Mouse (Mus musculus) midbrain, postnatal 0 days (tissue): ENCODE results near the gene Rpl13. TPM values are rescaled to one million over a fixed set of nuclear protein-coding genes. Genes with fewer than 3 reads are reported as not detected.
"Not testable (repeated sequence)": the region's sequence is repeated elsewhere in the genome, so short reads cannot be mapped to it uniquely, and the experiment has no call there.

Experiments
- ATAC-seq: fragments of 200-750 bp; cut with Nextera tagmentation; 2 replicates; pipeline ENCODE4 v1.8.0; 2017; ENCODE audit warnings: moderate number of reproducible peaks, mild to moderate bottlenecking, moderate TSS enrichment, moderate library complexity; ENCODE audit not compliant: low FRiP score
- DNase-seq: peaks from one replicate; pipeline ENCODE4 v3.0.0-alpha.2; 2015; ENCODE audit warnings: low spot score
- H3K27ac ChIP-seq: fragments of 300-500 bp; sonication (generic); 2 replicates; pipeline ENCODE4 v1.5.1; 2014; ENCODE audit warnings: low read depth, mild to moderate bottlenecking, low read length, mixed read lengths
- H3K27me3 ChIP-seq: fragments of 300-500 bp; sonication (generic); 2 replicates; pipeline ENCODE4 v1.6.1; 2014; ENCODE audit warnings: low read length, control low read depth, mixed read lengths; ENCODE audit not compliant: insufficient read depth
- H3K36me3 ChIP-seq: fragments of 300-500 bp; sonication (generic); 2 replicates; pipeline ENCODE4 v1.6.1; 2014; ENCODE audit warnings: low read length, control low read depth, mixed read lengths; ENCODE audit not compliant: insufficient read depth
- H3K4me1 ChIP-seq: fragments of 300-500 bp; sonication (generic); 2 replicates; pipeline ENCODE4 v1.6.1; 2014; ENCODE audit warnings: mild to moderate bottlenecking, control low read depth, antibody characterized with exemption, low read length, mixed read lengths; ENCODE audit not compliant: insufficient read depth
- H3K4me2 ChIP-seq: fragments of 300-500 bp; sonication (generic); 2 replicates; pipeline ENCODE4 v1.6.1; 2014; ENCODE audit warnings: low read depth, mild to moderate bottlenecking, low read length, mixed read lengths; ENCODE audit not compliant: poor library complexity, severe bottlenecking
- H3K4me3 ChIP-seq: fragments of 300-500 bp; sonication (generic); 2 replicates; pipeline ENCODE4 v1.5.1; 2014; ENCODE audit warnings: low read depth, mild to moderate bottlenecking, low read length, moderate library complexity
- H3K9ac ChIP-seq: fragments of 300-500 bp; sonication (generic); replicated peaks from 2 replicates; pipeline ENCODE4 v1.6.1; 2014; ENCODE audit warnings: mild to moderate bottlenecking, low read length, moderate library complexity, mixed read lengths; ENCODE audit not compliant: poor library complexity, severe bottlenecking
- H3K9me3 ChIP-seq: fragments of 300-500 bp; sonication (generic); 2 replicates; pipeline ENCODE4 v1.6.1; 2016; ENCODE audit warnings: low read length, control low read depth
- CTCF ChIP-seq: IDR thresholded peaks from 2 replicates; pipeline ENCODE4 v1.5.1; 2016; ENCODE audit warnings: antibody characterized with exemption, mild to moderate bottlenecking
- WGBS: fragments of 180-500 bp; shearing (Covaris S2); extraction: QIAGEN DNeasy Blood & Tissue Kit; methylation state at CpG from one replicate; pipeline ENCODE4 v1.1.7; 2014; 5-methylcytosine and 5-hydroxymethylcytosine counted together
- polyA plus RNA-seq: library from polyadenylated mRNA; unstranded; fragments of >200 nt; fragmentation: Nextera tagmentation; extraction: Ambion mirVana; gene quantifications from 2 replicates; pipeline ENCODE4 v1.2.1, GENCODE M21; 2015
- total RNA-seq: library from RNA; depleted of rRNA; stranded (reverse); fragments of >200 nt; gene quantifications from 2 replicates; pipeline ENCODE4 v1.2.3, GENCODE M21; 2014

Gene Rpl13
- total and polyA plus RNA-seq, 2 experiments from 2014 or later = 821 to 2,785 TPM

- WGBS = 84% methylated on average over 11 of the region's 11 CpGs
- no peak for ATAC-seq
Measured at GRCm38 (mm10) chr8:123097216-123097615, 4.9 kb upstream of the Rpl13 start.

DNA sequence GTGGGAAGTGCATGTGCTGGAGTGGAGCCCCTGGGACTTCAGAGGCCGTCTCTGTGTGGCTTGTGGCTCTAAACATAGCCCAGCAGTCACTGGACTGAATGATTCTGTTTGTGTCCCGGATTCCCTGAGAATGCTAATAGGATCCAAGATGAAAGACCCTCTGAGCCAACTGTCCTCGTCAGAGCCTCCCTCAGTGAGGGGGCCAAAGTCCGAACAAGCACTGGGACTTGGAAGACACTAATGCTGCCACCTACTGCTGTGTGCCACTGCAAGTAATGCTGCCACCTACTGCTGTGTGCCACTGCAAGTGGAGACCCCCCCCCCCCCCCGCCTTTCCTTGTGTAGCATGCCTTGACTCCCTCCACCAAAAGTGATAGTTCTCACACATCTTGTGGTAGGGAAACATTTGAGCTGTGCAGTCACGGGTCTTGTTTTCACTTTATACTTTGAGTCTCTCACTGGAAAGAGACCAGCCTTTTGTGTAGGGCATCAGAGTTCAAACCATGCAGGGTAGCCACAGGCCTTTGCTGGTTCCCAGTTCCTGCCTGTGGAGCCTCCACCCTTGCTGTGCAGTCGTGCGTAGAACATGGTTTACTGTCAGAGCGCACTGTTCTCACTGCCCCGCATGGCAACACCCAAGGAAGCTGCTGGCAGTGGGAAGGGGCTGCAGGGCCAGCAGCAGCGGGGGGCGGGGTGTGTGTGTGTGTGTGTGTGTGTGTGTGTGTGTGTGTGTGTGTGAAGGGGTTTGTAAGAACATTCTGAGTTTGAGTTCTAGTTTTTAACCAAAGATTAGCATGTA, 4.2 kb upstream of the Rpl13 start:
- Histone ChIP-seq H3K4me3 (no peak overlapping the region), H3K27ac (peak overlapping the region; percentile 55), H3K9ac (no peak overlapping the region), H3K36me3 (peaks cover 36% of the 10 kb centered on the region), H3K4me2 (no peak overlapping the region), H3K9me3 (no peaks in the 10 kb centered on the region), H3K4me1 (no peaks in the 10 kb centered on the region), H3K27me3 (no peaks in the 10 kb centered on the region)
- WGBS = 71% methylated on average over 11 of the region's 12 CpGs
- DNase-seq (peak; percentile 81), ATAC-seq (peak; percentile 69)
- peak; percentile 56 for TF ChIP-seq CTCF

More at GRCm38 (mm10) chr8:123097216-123097615, 4.9 kb upstream of the Rpl13 start:
- no peaks in the 10 kb centered on the region for H3K27me3 ChIP-seq
- H3K27ac ChIP-seq = peak overlapping the region; percentile 55
- TF ChIP-seq CTCF = no peak
- no peak overlapping the region for H3K4me3 ChIP-seq
- no peaks in the 10 kb centered on the region for H3K9me3 ChIP-seq
- DNase-seq = peak; percentile 56
- no peak overlapping the region for H3K4me2 ChIP-seq
- H3K4me1 ChIP-seq = no peaks in the 10 kb centered on the region
- H3K9ac ChIP-seq = no peak overlapping the region
- peaks cover 36% of the 10 kb centered on the region for H3K36me3 ChIP-seq

- no peaks in the 10 kb centered on the region for H3K27me3 ChIP-seq
- ATAC-seq = no peak
- H3K27ac ChIP-seq = no peak overlapping the region
- H3K4me2 ChIP-seq = no peak overlapping the region
- H3K36me3 ChIP-seq = peaks cover 31% of the 10 kb centered on the region; the same call in 1 of the 2 replicates
- DNase-seq = no peak
- TF ChIP-seq CTCF = no peak
- WGBS = 57% methylated on average over 8 of the region's 8 CpGs
- H3K4me3 ChIP-seq = no peak overlapping the region
- 0 out of 2 replicates have a peak, but pooled peaks cover 3% of the 10 kb centered on the region for H3K4me1 ChIP-seq
- no peaks in the 10 kb centered on the region for H3K9me3 ChIP-seq
- H3K9ac ChIP-seq = no peak overlapping the region
Measured at GRCm38 (mm10) chr8:123100288-123100687, 1.9 kb upstream of the Rpl13 start.

DNA sequence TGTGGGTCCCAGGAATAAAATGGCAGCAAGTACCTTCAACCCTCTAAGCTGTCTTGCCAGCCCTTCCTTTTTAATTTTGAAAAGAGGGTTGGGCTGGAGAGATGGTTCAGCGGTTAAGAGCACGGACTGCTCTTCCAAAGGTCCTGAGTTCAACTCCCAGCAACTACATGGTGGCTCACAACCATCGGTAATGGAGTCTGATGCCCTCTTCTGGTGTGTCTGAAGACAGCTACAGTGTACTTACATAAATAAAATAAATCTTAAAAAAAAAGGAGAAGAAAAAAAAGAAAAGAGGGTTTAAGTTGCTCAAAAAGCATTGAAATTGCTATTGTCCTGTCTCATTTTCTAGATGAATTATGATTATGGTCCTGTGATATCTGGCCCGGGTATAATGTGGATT, 906 bp upstream of the Rpl13 start:
- H3K9ac ChIP-seq = no peak overlapping the region
- no peaks in the 10 kb centered on the region for H3K9me3 ChIP-seq
- no peak overlapping the region for H3K4me3 ChIP-seq
- DNase-seq (no peak), ATAC-seq (no peak)
- 79% methylated on average over 4 of the region's 4 CpGs for WGBS
- peak overlapping the region; percentile 78; the same call in 1 of the 2 replicates for H3K4me2 ChIP-seq
- TF ChIP-seq CTCF = peak; percentile 20
- peaks cover 35% of the 10 kb centered on the region for H3K36me3 ChIP-seq
- no peak overlapping the region for H3K27ac ChIP-seq
- no peaks in the 10 kb centered on the region for H3K27me3 ChIP-seq
- H3K4me1 ChIP-seq = 0 out of 2 replicates have a peak, but pooled peaks cover 3% of the 10 kb centered on the region

DNA sequence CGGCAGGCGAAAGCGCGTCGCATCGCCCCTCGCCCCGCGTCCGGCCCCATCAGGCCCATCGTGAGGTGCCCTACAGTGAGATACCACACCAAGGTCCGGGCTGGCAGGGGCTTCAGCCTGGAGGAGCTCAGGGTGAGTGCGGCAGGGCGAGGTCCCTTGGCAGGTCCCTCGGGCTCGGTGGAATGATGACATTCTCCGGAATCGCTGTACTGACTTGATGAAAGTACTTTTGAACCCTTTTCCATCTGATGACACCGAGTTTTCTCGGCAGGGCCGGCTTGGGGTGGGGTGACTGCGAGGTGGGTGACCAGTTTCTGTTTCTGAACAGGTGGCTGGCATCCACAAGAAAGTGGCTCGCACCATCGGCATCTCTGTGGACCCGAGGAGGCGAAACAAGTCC, 705 bp downstream of the Rpl13 start:
- Histone ChIP-seq H3K27ac (peak overlapping the region; percentile 97), H3K36me3 (peaks cover 27% of the 10 kb centered on the region), H3K4me3 (peak overlapping the region; percentile 83), H3K9ac (peak overlapping the region; percentile 86), H3K4me2 (peak overlapping the region; percentile 78)
- not testable (repeated sequence) for H3K4me1 ChIP-seq, H3K9me3 ChIP-seq, DNase-seq, ATAC-seq, H3K27me3 ChIP-seq
- 2% methylated on average over 21 of the region's 26 CpGs for WGBS

- no peaks in the 10 kb centered on the region for H3K9me3 ChIP-seq
- DNase-seq (no peak), ATAC-seq (no peak)
- peak overlapping the region; percentile 78 for H3K4me2 ChIP-seq
- TF ChIP-seq CTCF = no peak
- H3K9ac ChIP-seq = peak overlapping the region; percentile 86
- WGBS = 17% methylated on average over 15 of the region's 15 CpGs
- 0 out of 2 replicates have a peak, but pooled peaks cover 3% of the 10 kb centered on the region for H3K4me1 ChIP-seq
- peak overlapping the region; percentile 83 for H3K4me3 ChIP-seq
- H3K27ac ChIP-seq = 0 out of 2 replicates have a peak overlapping the region, but pooled peaks have one; percentile 97
- H3K27me3 ChIP-seq = no peaks in the 10 kb centered on the region
- peaks cover 25% of the 10 kb centered on the region for H3K36me3 ChIP-seq
Measured at GRCm38 (mm10) chr8:123103285-123103684, 1.1 kb downstream of the Rpl13 start.
